Mouse (Mus musculus) neural tube, embryonic 13.5 days (tissue): ENCODE measurements around the gene Pofut1. TPM values are rescaled to one million over a fixed set of nuclear protein-coding genes. Genes with fewer than 3 reads are reported as not detected.
A peak's percentile ranks its signal among the peaks of the same experiment; 100 is the strongest.
"Not testable (repeated sequence)": the region's sequence is repeated elsewhere in the genome, so short reads cannot be mapped to it uniquely, and the experiment has no call there.

ENCODE experiments used
- ATAC-seq: fragments of 200-750 bp; cut with Nextera tagmentation; 2 replicates; pipeline ENCODE4 v1.8.0; 2017; ENCODE audit warnings: low read depth, mild to moderate bottlenecking, moderate TSS enrichment, moderate library complexity
- H3K27ac ChIP-seq: fragments of 300-500 bp; sonication (generic); replicated peaks from 2 replicates; pipeline ENCODE4 v1.5.1; 2015; ENCODE audit warnings: moderate library complexity, mild to moderate bottlenecking, inconsistent platforms
- H3K27me3 ChIP-seq: fragments of 300-500 bp; sonication (generic); 2 replicates; pipeline ENCODE4 v1.6.1; 2015; ENCODE audit warnings: mild to moderate bottlenecking, inconsistent platforms
- H3K36me3 ChIP-seq: fragments of 300-500 bp; sonication (generic); 2 replicates; pipeline ENCODE4 v1.6.1; 2015; ENCODE audit warnings: mild to moderate bottlenecking, inconsistent platforms
- H3K4me1 ChIP-seq: fragments of 300-500 bp; sonication (generic); replicated peaks from 2 replicates; pipeline ENCODE4 v1.6.1; 2015; ENCODE audit warnings: inconsistent platforms
- H3K4me2 ChIP-seq: fragments of 300-500 bp; sonication (generic); 2 replicates; pipeline ENCODE4 v1.6.1; 2015; ENCODE audit warnings: inconsistent platforms, mild to moderate bottlenecking, moderate library complexity
- H3K4me3 ChIP-seq: fragments of 300-500 bp; sonication (generic); 2 replicates; pipeline ENCODE4 v1.5.1; 2015; ENCODE audit warnings: mild to moderate bottlenecking, inconsistent platforms
- H3K9ac ChIP-seq: fragments of 300-500 bp; sonication (generic); 2 replicates; pipeline ENCODE4 v1.6.1; 2015; ENCODE audit warnings: moderate library complexity, mild to moderate bottlenecking, inconsistent platforms
- H3K9me3 ChIP-seq: fragments of 300-500 bp; sonication (generic); 2 replicates; pipeline ENCODE4 v1.6.1; 2016; ENCODE audit warnings: inconsistent platforms
- WGBS: fragments of 180-500 bp; shearing (Covaris S2); methylation state at CpG from one replicate; pipeline ENCODE4 v1.1.7; 2015; 5-methylcytosine and 5-hydroxymethylcytosine counted together
- polyA plus RNA-seq: library from polyadenylated mRNA; unstranded; fragments of >200 nt; fragmentation: Nextera tagmentation; extraction: Ambion mirVana; gene quantifications from 2 replicates; pipeline ENCODE4 v1.2.1, GENCODE M21; 2015

The Pofut1 gene
- polyA plus RNA-seq, 1 experiment from 2014 or later, result 5.5 TPM

DNA sequence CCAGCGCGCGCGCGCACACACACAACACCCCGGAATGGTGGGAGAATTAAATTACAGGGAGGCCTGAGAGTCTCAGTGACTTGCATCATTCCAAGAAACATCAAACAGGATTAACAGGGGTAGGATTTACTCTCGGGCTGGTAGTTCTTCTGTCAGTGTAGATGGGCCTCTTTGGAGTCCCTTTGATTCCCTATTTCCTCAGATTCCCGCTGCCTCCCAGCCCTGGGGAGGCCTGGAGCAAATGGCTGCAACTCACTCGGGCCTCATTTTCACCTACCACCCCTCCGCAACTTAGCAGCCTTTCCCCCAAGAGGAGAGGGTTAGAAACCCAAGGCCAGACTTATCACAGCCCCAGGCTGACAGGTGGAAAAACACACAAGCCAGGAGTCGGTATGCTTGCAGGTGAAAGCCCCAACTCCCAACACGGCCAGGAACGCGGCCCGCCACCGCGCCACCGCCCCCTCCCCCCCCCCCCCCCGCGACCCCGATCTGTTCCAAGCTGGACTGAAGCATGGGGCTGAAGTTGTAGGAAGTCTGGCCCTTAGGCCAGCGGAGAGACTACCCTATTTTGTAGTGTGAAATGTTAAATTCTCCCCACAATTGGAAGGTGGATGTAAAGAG, 1.4 kb upstream of the Pofut1 start:
- H3K4me3 ChIP-seq, result peak overlapping the region; percentile 97
- H3K9me3 ChIP-seq, result no peaks in the 10 kb centered on the region
- H3K4me1 ChIP-seq, result peaks cover 60% of the 10 kb centered on the region
- H3K4me2 ChIP-seq, result peak overlapping the region; percentile 88
- peak overlapping the region; percentile 91; the same call in 1 of the 2 replicates for H3K27ac ChIP-seq
- H3K9ac ChIP-seq, result peak overlapping the region; percentile 98
- H3K27me3 ChIP-seq, result no peaks in the 10 kb centered on the region
- ATAC-seq, result no peak
- H3K36me3 ChIP-seq, result peaks cover 28% of the 10 kb centered on the region
- WGBS, result 11% methylated on average over 22 of the region's 22 CpGs

DNA sequence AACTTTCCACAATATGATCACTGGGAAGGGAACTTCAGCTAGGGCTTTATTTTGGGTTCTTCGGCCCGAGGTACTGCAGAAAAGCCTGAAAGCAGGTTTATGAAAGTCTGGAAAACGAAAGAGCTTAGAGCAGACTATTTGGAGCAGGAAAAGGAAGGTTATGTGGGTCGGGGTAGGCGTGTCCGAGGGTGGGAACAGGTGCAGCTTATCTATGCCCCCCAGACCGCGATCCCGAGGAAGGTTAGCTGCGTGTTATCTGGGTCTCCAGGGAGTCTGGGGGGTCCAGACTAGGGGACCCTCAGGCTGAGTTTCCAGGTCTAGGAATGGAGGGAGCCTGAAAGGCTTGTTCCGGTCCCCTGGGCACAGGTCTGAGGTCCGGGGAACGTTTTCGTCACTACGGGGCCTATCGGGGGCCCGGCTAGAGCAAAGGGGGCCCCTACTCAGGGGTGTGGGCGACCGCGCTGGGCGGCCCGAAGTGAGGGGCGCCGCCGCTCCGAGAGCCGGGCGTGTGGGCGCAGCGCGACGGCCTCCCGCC, 565 bp upstream of the Pofut1 start:
- Histone ChIP-seq H3K36me3 (peaks cover 20% of the 10 kb centered on the region), H3K4me1 (peaks cover 60% of the 10 kb centered on the region), H3K9me3 (no peaks in the 10 kb centered on the region), H3K4me2 (peak overlapping the region; percentile 88), H3K27me3 (no peaks in the 10 kb centered on the region), H3K27ac (peak overlapping the region; percentile 91), H3K9ac (peak overlapping the region; percentile 98), H3K4me3 (peak overlapping the region; percentile 97)
- 0% methylated on average over 33 of the region's 33 CpGs for WGBS
- ATAC-seq, result peak; percentile 78

- no peak for ATAC-seq
- WGBS, result 65% methylated on average over 6 of the region's 6 CpGs
- Histone ChIP-seq H3K36me3 (peaks cover 20% of the 10 kb centered on the region), H3K4me1 (peaks cover 55% of the 10 kb centered on the region), H3K9ac (peak overlapping the region; percentile 98), H3K4me3 (peak overlapping the region; percentile 97), H3K27me3 (no peaks in the 10 kb centered on the region), H3K4me2 (peak overlapping the region; percentile 88), H3K9me3 (no peaks in the 10 kb centered on the region), H3K27ac (peak overlapping the region; percentile 91; the same call in 1 of the 2 replicates)
Observed at GRCm38 (mm10) chr2:153242156-153242555, 823 bp downstream of the Pofut1 start.

- Histone ChIP-seq H3K36me3 (peaks cover 62% of the 10 kb centered on the region), H3K9me3 (no peaks in the 10 kb centered on the region), H3K4me1 (no peaks in the 10 kb centered on the region), H3K4me3 (no peak overlapping the region), H3K27ac (no peak overlapping the region), H3K9ac (no peak overlapping the region), H3K27me3 (no peaks in the 10 kb centered on the region), H3K4me2 (no peak overlapping the region)
- no peak for ATAC-seq
- WGBS, result 95% methylated on average over 5 of the region's 5 CpGs
Observed at GRCm38 (mm10) chr2:153249751-153250150, 8.4 kb downstream of the Pofut1 start.

DNA sequence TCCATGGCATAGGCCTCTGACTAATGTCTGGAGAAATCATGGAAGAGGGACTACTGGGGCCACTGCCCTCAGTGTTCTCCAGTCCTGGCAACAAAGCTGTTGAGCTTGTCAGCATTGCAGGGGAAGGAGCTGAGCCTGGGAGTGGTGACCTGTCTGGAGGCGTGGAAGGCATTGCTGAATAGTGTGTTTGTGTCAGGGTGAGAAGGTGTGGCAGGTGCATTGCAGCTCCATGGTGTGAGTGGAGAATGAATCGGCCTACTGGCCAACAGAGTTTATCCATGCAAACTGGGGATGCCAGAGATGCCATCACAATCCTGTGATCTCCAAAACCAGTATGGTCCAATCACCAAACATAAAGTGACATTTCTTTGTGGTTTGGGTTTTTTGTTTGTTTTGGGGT, 15.3 kb downstream of the Pofut1 start:
- H3K4me2 ChIP-seq, result no peak overlapping the region
- no peaks in the 10 kb centered on the region for H3K4me1 ChIP-seq
- 93% methylated on average over 2 of the region's 2 CpGs for WGBS
- H3K9me3 ChIP-seq, result no peaks in the 10 kb centered on the region
- ATAC-seq, result no peak
- H3K27ac ChIP-seq, result no peak overlapping the region
- no peak overlapping the region for H3K9ac ChIP-seq
- no peak overlapping the region for H3K4me3 ChIP-seq
- no peaks in the 10 kb centered on the region for H3K27me3 ChIP-seq
- H3K36me3 ChIP-seq, result peaks cover 46% of the 10 kb centered on the region

GRCm38 (mm10) chr2:153259030-153259863, 17.9 kb downstream of the Pofut1 start:
- no peaks in the 10 kb centered on the region for H3K9me3 ChIP-seq
- ATAC-seq, result no peak
- H3K9ac ChIP-seq, result no peak overlapping the region
- H3K4me3 ChIP-seq, result no peak overlapping the region
- H3K4me2 ChIP-seq, result no peak overlapping the region
- 84% methylated on average over 12 of the region's 12 CpGs for whole genome bisulfite sequencing
- peaks cover 52% of the 10 kb centered on the region for H3K36me3 ChIP-seq
- no peaks in the 10 kb centered on the region for H3K27me3 ChIP-seq
- H3K4me1 ChIP-seq, result no peaks in the 10 kb centered on the region
- H3K27ac ChIP-seq, result no peak overlapping the region

- WGBS, result 79% methylated on average over 3 of the region's 3 CpGs
- Histone ChIP-seq H3K9me3 (no peaks in the 10 kb centered on the region), H3K27me3 (no peaks in the 10 kb centered on the region), H3K4me2 (no peak overlapping the region), H3K4me1 (no peaks in the 10 kb centered on the region), H3K27ac (no peak overlapping the region), H3K9ac (no peak overlapping the region), H3K4me3 (no peak overlapping the region), H3K36me3 (peaks cover 52% of the 10 kb centered on the region)
- no peak for ATAC-seq
Observed at GRCm38 (mm10) chr2:153259864-153260674, 18.7 kb downstream of the Pofut1 start.

GRCm38 (mm10) chr2:153263053-153263452, 21.7 kb downstream of the Pofut1 start:
- Histone ChIP-seq H3K27me3 (no peaks in the 10 kb centered on the region), H3K4me1 (no peaks in the 10 kb centered on the region), H3K9me3 (no peaks in the 10 kb centered on the region), H3K36me3 (peaks cover 74% of the 10 kb centered on the region), H3K9ac (no peak overlapping the region), H3K4me3 (no peak overlapping the region), H3K4me2 (no peak overlapping the region), H3K27ac (no peak overlapping the region)
- WGBS, result 91% methylated on average over 7 of the region's 7 CpGs
- ATAC-seq, result no peak

GRCm38 (mm10) chr2:153267331-153267730, 26.0 kb downstream of the Pofut1 start:
- H3K4me2 ChIP-seq, result no peak overlapping the region
- H3K27me3 ChIP-seq, result no peaks in the 10 kb centered on the region
- H3K27ac ChIP-seq, result no peak overlapping the region
- H3K4me3 ChIP-seq, result no peak overlapping the region
- H3K36me3 ChIP-seq, result peaks cover 52% of the 10 kb centered on the region
- H3K9ac ChIP-seq, result no peak overlapping the region
- ATAC-seq, result no peak
- no peaks in the 10 kb centered on the region for H3K4me1 ChIP-seq
- H3K9me3 ChIP-seq, result no peaks in the 10 kb centered on the region
- 86% methylated on average over 2 of the region's 2 CpGs for WGBS

DNA sequence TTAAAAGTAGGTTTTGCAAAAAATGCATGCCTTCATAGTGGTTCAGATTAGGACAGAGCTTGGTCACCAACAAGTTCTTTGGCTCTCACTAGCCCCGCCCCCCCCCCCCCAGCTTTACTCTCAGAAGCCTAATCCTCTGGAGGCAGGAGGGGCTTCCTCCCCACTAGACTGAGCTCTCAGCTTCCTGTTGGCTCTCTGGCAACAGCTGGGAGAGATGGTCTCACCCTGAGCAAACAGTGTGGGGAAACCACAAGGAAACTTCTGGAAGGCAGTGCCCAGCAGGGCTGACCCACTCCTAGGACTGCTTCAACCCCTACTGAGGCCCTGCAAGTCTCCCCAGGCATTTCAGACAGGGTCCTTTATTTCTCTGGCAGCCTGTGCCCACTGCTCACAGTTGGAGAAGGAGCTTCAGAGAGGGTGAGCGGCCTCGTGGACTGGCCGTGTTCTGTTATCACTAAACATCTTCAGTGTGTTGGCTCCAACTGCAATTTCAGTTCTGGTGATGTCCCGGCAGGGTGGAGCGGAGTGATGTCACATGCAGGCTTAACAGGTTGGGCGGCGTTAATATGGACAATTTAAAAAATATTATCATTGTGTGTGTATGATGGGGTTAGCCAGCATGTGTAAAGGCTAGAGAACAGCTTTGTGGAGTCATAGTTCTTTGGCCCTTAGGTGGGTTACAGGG, 29.0 kb downstream of the Pofut1 start:
- not testable (repeated sequence) for H3K4me2 ChIP-seq, H3K27me3 ChIP-seq, H3K27ac ChIP-seq, H3K4me3 ChIP-seq, H3K9me3 ChIP-seq, ATAC-seq, H3K4me1 ChIP-seq, H3K9ac ChIP-seq
- peaks cover 23% of the 10 kb centered on the region for H3K36me3 ChIP-seq
- 83% methylated on average over 8 of the region's 8 CpGs for WGBS

DNA sequence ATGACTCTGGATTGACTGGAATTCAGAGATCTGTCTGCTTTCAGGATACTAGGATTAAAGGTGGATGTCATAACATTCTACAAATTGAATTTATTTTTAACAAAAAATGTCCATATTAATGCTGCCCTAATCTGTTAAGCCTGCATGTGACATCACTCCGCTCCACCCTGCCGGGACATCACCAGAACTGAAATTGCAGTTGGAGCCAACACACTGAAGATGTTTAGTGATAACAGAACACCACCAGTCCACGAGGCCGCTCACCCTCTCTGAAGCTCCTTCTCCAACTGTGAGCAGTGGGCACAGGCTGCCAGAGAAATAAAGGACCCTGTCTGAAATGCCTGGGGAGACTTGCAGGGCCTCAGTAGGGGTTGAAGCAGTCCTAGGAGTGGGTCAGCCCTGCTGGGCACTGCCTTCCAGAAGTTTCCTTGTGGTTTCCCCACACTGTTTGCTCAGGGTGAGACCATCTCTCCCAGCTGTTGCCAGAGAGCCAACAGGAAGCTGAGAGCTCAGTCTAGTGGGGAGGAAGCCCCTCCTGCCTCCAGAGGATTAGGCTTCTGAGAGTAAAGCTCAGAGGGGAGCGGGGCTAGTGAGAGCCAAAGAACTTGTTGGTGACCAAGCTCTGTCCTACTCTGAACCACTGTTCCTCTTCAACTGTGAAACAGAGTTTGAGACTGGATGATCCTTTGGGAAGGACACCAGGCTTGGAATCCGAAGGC, 33.0 kb downstream of the Pofut1 start:
- not testable (repeated sequence) for ATAC-seq, H3K36me3 ChIP-seq, H3K9ac ChIP-seq, H3K27ac ChIP-seq, H3K4me3 ChIP-seq, H3K9me3 ChIP-seq, H3K4me1 ChIP-seq, H3K4me2 ChIP-seq, H3K27me3 ChIP-seq
- 84% methylated on average over 6 of the region's 6 CpGs for WGBS
